Mouse (Mus musculus) layer of hippocampus, postnatal 10 days (tissue): ENCODE results near the gene Psme2b. TPM values are rescaled to one million over a fixed set of nuclear protein-coding genes. Genes with fewer than 3 reads are reported as not detected.
"Not testable (repeated sequence)": the region's sequence is repeated elsewhere in the genome, so short reads cannot be mapped to it uniquely, and the experiment has no call there.

Experiments used
- DNase-seq, 2 experiments: peaks; one replicate each; pipeline ENCODE4 v3.0.0; 2021; ENCODE audit warnings: low spot score in 2 of 2
- total RNA-seq, 2 experiments: library from RNA; stranded (reverse); gene quantifications; 2 replicates each; pipeline ENCODE4 v1.2.3; 2021

The Psme2b gene
- total RNA-seq, 2 experiments from 2014 or later: 0.54 to 1.2 TPM

- not testable (repeated sequence) for DNase-seq
Measured at GRCm38 (mm10) chr11:48901567-48901930, 44.4 kb downstream of the Psme2b start.

DNA sequence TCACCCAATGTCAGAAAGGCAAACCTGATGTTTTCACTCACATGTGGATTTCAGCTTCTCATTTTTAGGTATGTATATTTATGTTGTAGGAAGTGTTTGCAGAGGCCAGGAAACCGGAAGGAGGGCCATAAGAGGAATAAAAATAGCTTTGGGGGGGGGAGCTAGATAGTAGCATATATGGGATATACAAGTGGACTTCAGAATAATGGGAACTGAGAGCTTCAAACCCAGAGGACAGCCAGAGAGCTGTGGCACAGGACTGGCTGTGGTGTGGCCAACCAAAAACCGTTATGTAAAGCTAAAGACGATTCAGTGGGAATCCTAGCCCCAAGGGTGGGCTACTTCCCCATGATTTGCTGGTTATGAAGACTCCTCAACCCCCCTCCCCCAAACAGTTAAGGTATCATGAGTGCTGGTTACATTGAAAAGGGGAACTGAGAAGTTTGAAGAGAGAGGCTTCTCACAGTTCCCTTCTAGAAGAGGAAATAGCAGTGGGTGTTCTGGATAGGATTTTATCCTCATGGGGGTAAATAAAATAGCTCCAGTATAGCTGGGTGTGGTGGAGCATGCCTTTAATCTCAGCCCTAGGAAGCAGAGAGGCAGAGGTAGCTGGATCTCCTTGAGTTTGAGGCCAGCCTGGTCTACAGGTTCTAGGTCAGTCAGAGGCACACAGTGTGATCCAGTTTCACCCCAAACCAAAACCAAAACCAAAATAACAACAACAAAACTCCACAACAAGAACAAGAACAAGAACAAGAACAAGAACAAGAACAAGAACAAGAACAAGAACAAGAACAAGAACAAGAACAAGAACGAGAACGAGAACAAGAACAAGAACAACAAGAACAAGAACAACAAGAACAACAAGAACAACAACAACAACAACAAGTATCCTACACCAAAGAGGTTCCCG, 45.1 kb downstream of the Psme2b start:
- not testable (repeated sequence) for DNase-seq

DNA sequence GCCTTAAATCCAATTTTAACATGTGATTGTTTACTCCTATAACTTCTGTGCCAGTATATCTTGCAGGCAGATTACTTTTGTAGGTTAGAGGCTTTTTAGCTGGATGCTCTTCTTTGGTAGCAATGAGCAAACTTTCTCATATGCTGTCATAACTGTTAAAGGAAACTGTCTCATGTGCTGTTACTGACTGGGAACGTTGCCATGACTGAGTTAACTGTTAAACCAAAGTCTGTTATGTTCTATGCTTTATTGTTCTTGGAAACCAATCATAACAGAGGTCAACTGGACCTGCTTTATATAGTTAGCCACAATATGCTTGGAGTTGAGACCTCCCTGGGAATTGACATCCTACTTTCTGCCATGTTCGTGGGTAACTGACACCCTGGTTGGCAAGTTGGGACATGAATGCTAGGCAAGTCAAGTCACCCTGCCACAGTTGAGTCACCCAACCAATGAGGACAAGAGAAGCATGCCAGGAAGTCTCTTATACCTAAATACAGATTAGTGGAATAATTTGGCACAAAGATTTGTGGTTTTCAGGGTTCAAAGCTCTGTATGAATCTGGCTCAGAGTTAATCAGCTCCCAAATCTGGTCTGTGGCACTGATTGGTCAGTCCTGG, 47.1 kb downstream of the Psme2b start:
- DNase-seq: no peak

Other genes starting within 250 kb of the Psme2b start
- 100 to 1,000 TPM; 336 to 363 TPM for gene Rack1, start 145.9 kb downstream of the Psme2b start, total RNA-seq
- 10 to 100 TPM; 44.1 to 58.1 TPM for gene Trim41, start 128.8 kb downstream of the Psme2b start, total RNA-seq
- gene Trim7, start 120.0 kb downstream of the Psme2b start, total RNA-seq: 1 to 10 TPM; 4.9 to 5.6 TPM
- gene Gm12184, start 119.5 kb downstream of the Psme2b start, total RNA-seq: 1 to 10 TPM in 1 of 2 experiments, under 1 TPM in 1; 0.98 to 1.4 TPM
- gene Irgm1, start 74.5 kb downstream of the Psme2b start, total RNA-seq: 1 to 10 TPM; 3.3 TPM
- under 1 TPM; 0.33 to 0.39 TPM for gene Gm5431, start 44.0 kb downstream of the Psme2b start, total RNA-seq
- not detected for gene Olfr56, start 32.7 kb upstream of the Psme2b start, total RNA-seq
- 1 to 10 TPM in 1 of 2 experiments, under 1 TPM in 1; 0.47 to 1.2 TPM for gene 9930111J21Rik1, start 33.2 kb upstream of the Psme2b start, total RNA-seq
- gene Gm12185, start 46.0 kb upstream of the Psme2b start, total RNA-seq: not detected
- gene Tgtp1, start 48.0 kb upstream of the Psme2b start, total RNA-seq: not detected
- 1 to 10 TPM in 1 of 2 experiments, under 1 TPM in 1; 0.71 to 1.0 TPM for gene 9930111J21Rik2, start 105.1 kb upstream of the Psme2b start, total RNA-seq
- under 1 TPM in 1 of 2 experiments, not detected in 1; 0.11 TPM for gene Tgtp2, start 118.0 kb upstream of the Psme2b start, total RNA-seq
- gene Ifi47, start 130.4 kb upstream of the Psme2b start, total RNA-seq: under 1 TPM; 0.21 to 0.62 TPM
- gene Olfr1396, start 168.7 kb upstream of the Psme2b start, total RNA-seq: not detected
- gene Olfr1395, start 196.1 kb upstream of the Psme2b start, total RNA-seq: not detected
- gene Olfr1394, start 208.2 kb upstream of the Psme2b start, total RNA-seq: not detected
- under 1 TPM; 0.30 to 0.40 TPM for gene Btnl9, start 241.0 kb upstream of the Psme2b start, total RNA-seq